Mouse (Mus musculus): ENCODE data around the gene Olfr1263. TPM values are rescaled to one million over a fixed set of nuclear protein-coding genes. Genes with fewer than 3 reads are reported as not detected.

Gene Olfr1263
- polyA plus RNA-seq (2016; fragmentation: Nextera tagmentation; extraction: Ambion mirVana): not detected in 2 replicates

- Histone ChIP-seq H3K4me2 (no peak within 1 kb of the TSS), H3K36me3 (no peaks in the 10 kb centered on the region), H3K27ac (no peak within 1 kb of the TSS), H3K9me3 (replicated peaks) (no peaks in the 10 kb centered on the region), H3K4me1 (no peaks in the 10 kb centered on the region), H3K4me3 (no peak within 1 kb of the TSS), H3K9ac (no peak within 1 kb of the TSS), H3K27me3 (replicated peaks) (no peaks in the 10 kb centered on the region)
- WGBS (ENCODE audit: insufficient replicate concordance): 59% methylated on average over 2 of the region's 2 CpGs
- no peak for ATAC-seq
Observed at GRCm38 (mm10) chr2:90011831-90012230, at the start of gene Olfr1263. Gene Olfr1263 (plus strand): TSS chr2:90012131.

DNA sequence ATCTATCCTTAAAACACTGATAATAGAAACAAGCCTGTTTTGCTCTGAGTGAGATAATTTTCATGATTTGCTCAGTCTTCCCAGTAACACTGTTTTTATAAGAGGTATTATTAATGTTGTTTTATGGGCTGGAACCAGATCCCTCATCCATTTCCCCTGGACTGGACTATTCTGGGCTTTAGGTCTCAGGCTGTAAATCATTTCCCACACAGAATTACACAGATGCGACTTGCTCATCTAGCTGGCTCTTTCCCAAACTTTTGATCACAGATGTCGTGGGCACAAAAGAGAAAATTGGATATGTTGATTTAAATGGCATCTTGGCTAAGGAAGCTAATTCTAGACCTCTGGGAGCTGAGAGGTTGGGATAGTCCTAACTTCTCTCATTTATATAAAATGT, 37.7 kb upstream of the Olfr1263 start, which contains the start of gene Olfr1260:
Gene Olfr1260 (plus strand): TSS at position 157 of the 400 bp plus-strand sequence.
- Histone ChIP-seq H3K4me1 (no peaks in the 10 kb centered on the region), H3K4me3 (no peak within 1 kb of the TSS), H3K27ac (no peak within 1 kb of the TSS), H3K9me3 (replicated peaks) (no peaks in the 10 kb centered on the region), H3K4me2 (no peak within 1 kb of the TSS), H3K36me3 (no peaks in the 10 kb centered on the region), H3K27me3 (replicated peaks) (no peaks in the 10 kb centered on the region), H3K9ac (no peak within 1 kb of the TSS)
- no peak for ATAC-seq
- WGBS (ENCODE audit: insufficient replicate concordance): 51% methylated on average over 2 of the region's 2 CpGs

- H3K9me3 ChIP-seq (replicated peaks): no peaks in the 10 kb centered on the region
- H3K9ac ChIP-seq: no peak overlapping the region
- H3K4me1 ChIP-seq: no peaks in the 10 kb centered on the region
- ATAC-seq: no peak
- WGBS (ENCODE audit: insufficient replicate concordance): 61% methylated on average over 2 of the region's 2 CpGs
- no peak overlapping the region for H3K4me2 ChIP-seq
- H3K4me3 ChIP-seq: no peak overlapping the region
- H3K27me3 ChIP-seq (replicated peaks): no peaks in the 10 kb centered on the region
- no peak overlapping the region for H3K27ac ChIP-seq
- no peaks in the 10 kb centered on the region for H3K36me3 ChIP-seq
Observed at GRCm38 (mm10) chr2:89977709-89978108, 34.2 kb upstream of the Olfr1263 start.

DNA sequence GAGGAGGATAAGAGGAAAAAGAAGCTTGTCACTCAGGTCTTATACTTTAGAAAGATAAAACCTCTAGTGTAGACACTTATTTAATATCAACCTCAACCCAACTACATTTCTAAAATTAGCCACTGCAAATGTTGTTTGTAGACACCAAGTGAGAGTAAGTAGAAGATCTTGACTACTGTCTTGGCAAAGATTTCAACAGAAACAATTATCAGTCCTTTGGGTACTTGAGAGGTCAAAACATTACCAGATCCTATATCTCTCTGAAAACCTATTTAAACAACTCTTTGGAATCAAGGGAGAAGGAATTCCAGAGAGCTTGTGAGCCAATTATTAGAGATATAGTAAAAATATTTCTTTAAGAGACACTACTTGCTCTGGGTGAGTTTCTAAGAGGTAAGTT, 21.0 kb upstream of the Olfr1263 start, which contains the start of gene Olfr1261:
Gene Olfr1261 (plus strand): TSS at position 301 of the 400 bp plus-strand sequence.
- H3K27ac ChIP-seq: no peak within 1 kb of the TSS

DNA sequence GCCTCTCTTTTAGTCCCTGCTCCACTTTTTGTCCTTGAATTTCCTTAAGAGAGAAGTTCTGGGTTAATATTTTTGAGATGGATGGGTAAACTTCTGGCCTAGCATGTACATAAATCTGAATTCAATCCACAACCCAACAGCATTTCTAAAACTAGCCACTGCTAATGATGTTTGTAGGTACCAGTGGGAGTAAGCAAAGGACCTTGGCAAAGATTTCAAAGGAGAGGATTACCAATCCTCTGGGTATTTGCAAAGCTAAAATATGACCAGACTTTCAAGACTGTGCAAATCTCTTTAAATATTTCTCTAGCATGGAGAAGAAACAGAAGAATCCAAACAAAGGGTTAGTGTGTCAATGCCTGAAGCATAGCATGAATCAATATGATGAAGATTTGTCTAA, 12.1 kb upstream of the Olfr1263 start, which contains the start of gene Olfr1262:
Gene Olfr1262 (plus strand): TSS at position 301 of the 400 bp plus-strand sequence.
- H3K36me3 ChIP-seq: no peaks in the 10 kb centered on the region
- no peak within 1 kb of the TSS for H3K4me3 ChIP-seq
- no peaks in the 10 kb centered on the region for H3K4me1 ChIP-seq
- no peak within 1 kb of the TSS for H3K27ac ChIP-seq
- H3K4me2 ChIP-seq: no peak within 1 kb of the TSS
- no peaks in the 10 kb centered on the region for H3K9me3 ChIP-seq (replicated peaks)
- H3K9ac ChIP-seq: no peak within 1 kb of the TSS
- H3K27me3 ChIP-seq (replicated peaks): no peaks in the 10 kb centered on the region
- no peak for ATAC-seq

More for the DNA sequence above, 21.0 kb upstream of the Olfr1263 start, which contains the start of gene Olfr1261:
- Histone ChIP-seq H3K36me3 (no peaks in the 10 kb centered on the region), H3K4me2 (no peak within 1 kb of the TSS), H3K9me3 (replicated peaks) (no peaks in the 10 kb centered on the region), H3K4me3 (no peak within 1 kb of the TSS), H3K4me1 (no peaks in the 10 kb centered on the region), H3K9ac (no peak within 1 kb of the TSS), H3K27me3 (replicated peaks) (no peaks in the 10 kb centered on the region)
- ATAC-seq: no peak

DNA sequence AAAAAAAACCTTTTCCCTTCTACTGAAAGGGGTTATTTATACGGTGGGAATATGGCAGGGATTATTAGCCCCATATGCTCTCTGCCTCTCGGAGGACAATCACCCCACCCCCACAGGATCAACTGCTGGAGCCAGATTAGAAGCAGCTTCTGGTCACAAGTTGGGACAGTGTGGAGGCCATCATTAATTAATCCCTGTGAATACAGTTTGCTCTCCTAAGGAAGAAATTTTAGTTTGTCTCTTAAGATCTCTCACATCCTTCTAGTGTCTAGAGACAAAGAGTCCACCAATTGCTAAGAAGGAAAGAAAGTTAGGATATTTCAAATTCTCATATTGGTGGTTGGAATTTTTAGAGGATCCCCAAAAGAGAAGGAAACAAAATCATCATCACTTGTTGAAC, 13.5 kb downstream of the Olfr1263 start, which contains the start of gene Olfr1264:
Gene Olfr1264 (minus strand): TSS at position 101 of the 400 bp plus-strand sequence.
- 70% methylated on average over 2 of the region's 2 CpGs for whole genome bisulfite sequencing (ENCODE audit: insufficient replicate concordance)
- H3K4me3 ChIP-seq: no peak within 1 kb of the TSS
- no peaks in the 10 kb centered on the region for H3K4me1 ChIP-seq
- no peak for ATAC-seq
- H3K9me3 ChIP-seq (replicated peaks): no peaks in the 10 kb centered on the region
- no peak within 1 kb of the TSS for H3K4me2 ChIP-seq
- no peaks in the 10 kb centered on the region for H3K36me3 ChIP-seq
- no peak within 1 kb of the TSS for H3K27ac ChIP-seq
- no peaks in the 10 kb centered on the region for H3K27me3 ChIP-seq (replicated peaks)
- H3K9ac ChIP-seq: no peak within 1 kb of the TSS

- Histone ChIP-seq H3K27me3 (replicated peaks) (no peaks in the 10 kb centered on the region), H3K4me1 (no peaks in the 10 kb centered on the region), H3K4me2 (no peak within 1 kb of the TSS), H3K9me3 (replicated peaks) (no peaks in the 10 kb centered on the region), H3K36me3 (no peaks in the 10 kb centered on the region), H3K27ac (no peak within 1 kb of the TSS), H3K9ac (no peak within 1 kb of the TSS), H3K4me3 (no peak within 1 kb of the TSS)
- ATAC-seq: no peak
Observed at GRCm38 (mm10) chr2:90035037-90035436, 23.1 kb downstream of the Olfr1263 start, which contains the start of gene Olfr1265. Gene Olfr1265 (plus strand): TSS chr2:90035337.

DNA sequence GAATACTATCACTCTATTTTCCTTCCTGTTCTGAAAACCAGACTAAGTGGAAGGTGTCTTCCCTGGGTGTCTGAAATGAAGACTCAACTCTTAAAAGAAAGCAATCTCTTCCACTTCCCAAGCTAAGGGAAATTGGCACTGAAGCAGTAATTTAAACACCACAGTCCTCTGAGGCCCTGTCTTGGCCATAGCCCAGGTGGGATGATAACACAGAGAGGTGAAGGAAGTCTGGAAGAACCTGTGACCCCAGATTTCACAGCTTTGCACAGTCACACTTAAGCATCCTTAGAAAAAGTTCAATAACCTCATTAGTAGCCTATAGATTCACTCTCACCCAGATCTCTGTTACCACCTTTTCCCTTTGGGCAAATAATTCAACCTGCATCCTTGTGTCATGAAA, 51.6 kb downstream of the Olfr1263 start, which contains the start of gene Olfr140:
Gene Olfr140 (minus strand): TSS at position 101 of the 400 bp plus-strand sequence.
- H3K4me3 ChIP-seq: no peak within 1 kb of the TSS
- H3K4me2 ChIP-seq: no peak within 1 kb of the TSS
- no peak for ATAC-seq
- no peaks in the 10 kb centered on the region for H3K36me3 ChIP-seq
- H3K27me3 ChIP-seq (replicated peaks): no peaks in the 10 kb centered on the region
- no peaks in the 10 kb centered on the region for H3K4me1 ChIP-seq
- H3K27ac ChIP-seq: no peak within 1 kb of the TSS
- H3K9me3 ChIP-seq (replicated peaks): no peaks in the 10 kb centered on the region
- no peak within 1 kb of the TSS for H3K9ac ChIP-seq

Other genes with a start within 250 kb of the Olfr1263 start
- not detected in 2 replicates for gene Olfr1254, start 218.5 kb upstream of the Olfr1263 start, polyA plus RNA-seq (2016; fragmentation: Nextera tagmentation; extraction: Ambion mirVana)
- not detected in 2 replicates for gene Olfr1255, start 200.1 kb upstream of the Olfr1263 start, polyA plus RNA-seq (2016; fragmentation: Nextera tagmentation; extraction: Ambion mirVana)
- not detected in 2 replicates for gene Olfr1256, start 170.6 kb upstream of the Olfr1263 start, polyA plus RNA-seq (2016; fragmentation: Nextera tagmentation; extraction: Ambion mirVana)
- gene Olfr48, start 163.9 kb upstream of the Olfr1263 start, polyA plus RNA-seq (2016; fragmentation: Nextera tagmentation; extraction: Ambion mirVana): not detected in 2 replicates
- gene Olfr1257, start 133.7 kb upstream of the Olfr1263 start, polyA plus RNA-seq (2016; fragmentation: Nextera tagmentation; extraction: Ambion mirVana): not detected in 2 replicates
- not detected in 2 replicates for gene Olfr1258, start 84.8 kb upstream of the Olfr1263 start, polyA plus RNA-seq (2016; fragmentation: Nextera tagmentation; extraction: Ambion mirVana)
- not detected in 2 replicates for gene Olfr1259, start 63.5 kb upstream of the Olfr1263 start, polyA plus RNA-seq (2016; fragmentation: Nextera tagmentation; extraction: Ambion mirVana)
- gene Olfr1260, start 37.8 kb upstream of the Olfr1263 start, polyA plus RNA-seq (2016; fragmentation: Nextera tagmentation; extraction: Ambion mirVana): not detected in 2 replicates
- not detected in 2 replicates for gene Olfr1261, start 20.9 kb upstream of the Olfr1263 start, polyA plus RNA-seq (2016; fragmentation: Nextera tagmentation; extraction: Ambion mirVana)
- gene Olfr1262, start 12.0 kb upstream of the Olfr1263 start, polyA plus RNA-seq (2016; fragmentation: Nextera tagmentation; extraction: Ambion mirVana): not detected in 2 replicates
- not detected in 2 replicates for gene Olfr1264, start 13.4 kb downstream of the Olfr1263 start, polyA plus RNA-seq (2016; fragmentation: Nextera tagmentation; extraction: Ambion mirVana)
- gene Olfr1265, start 23.2 kb downstream of the Olfr1263 start, polyA plus RNA-seq (2016; fragmentation: Nextera tagmentation; extraction: Ambion mirVana): not detected in 2 replicates
- not detected in 2 replicates for gene Olfr140, start 51.5 kb downstream of the Olfr1263 start, polyA plus RNA-seq (2016; fragmentation: Nextera tagmentation; extraction: Ambion mirVana)
- not detected in 2 replicates for gene Olfr1269, start 109.3 kb downstream of the Olfr1263 start, polyA plus RNA-seq (2016; fragmentation: Nextera tagmentation; extraction: Ambion mirVana)
- gene Olfr32, start 130.2 kb downstream of the Olfr1263 start, polyA plus RNA-seq (2016; fragmentation: Nextera tagmentation; extraction: Ambion mirVana): not detected in 2 replicates
- gene Olfr1270, start 141.0 kb downstream of the Olfr1263 start, polyA plus RNA-seq (2016; fragmentation: Nextera tagmentation; extraction: Ambion mirVana): not detected in 2 replicates
- 0.05 TPM in 1 of 2 replicates, not detected in the other for gene Olfr1506, start 212.4 kb downstream of the Olfr1263 start, polyA plus RNA-seq (2016; fragmentation: Nextera tagmentation; extraction: Ambion mirVana)
- not detected in 2 replicates for gene Olfr142, start 245.5 kb downstream of the Olfr1263 start, polyA plus RNA-seq (2016; fragmentation: Nextera tagmentation; extraction: Ambion mirVana)